Mouse (Mus musculus) cerebellum, adult (tissue): Measurements from ENCODE around the gene Hoxa2.

ENCODE experiments used
- ATAC-seq: cut with Nextera tagmentation; 2 replicates; pipeline ENCODE4 v1.9.2; 2017; ENCODE audit warnings: mild to moderate bottlenecking, moderate library complexity, mixed read lengths; ENCODE audit not compliant: insufficient number of reproducible peaks, low FRiP score, low TSS enrichment

Hoxa2 gene

GRCm38 (mm10) chr6:52180726-52181125, 16.1 kb upstream of the Hoxa2 start:
- ATAC-seq, result no peak

- no peak for ATAC-seq
Observed at GRCm38 (mm10) chr6:52180213-52180710, 15.6 kb upstream of the Hoxa2 start.

GRCm38 (mm10) chr6:52179690-52180089, 15.1 kb upstream of the Hoxa2 start:
- no peak for ATAC-seq

- no peak for ATAC-seq
Observed at GRCm38 (mm10) chr6:52178918-52179665, 14.5 kb upstream of the Hoxa2 start.

- no peak for ATAC-seq
Observed at GRCm38 (mm10) chr6:52177806-52178205, 13.2 kb upstream of the Hoxa2 start.

GRCm38 (mm10) chr6:52177061-52177735, 12.6 kb upstream of the Hoxa2 start, which contains the start of gene 5730596B20Rik:
TSS of gene 5730596B20Rik (plus strand) at chr6:52177498.
- ATAC-seq, result no peak

GRCm38 (mm10) chr6:52176391-52176790, 11.8 kb upstream of the Hoxa2 start:
- no peak for ATAC-seq

GRCm38 (mm10) chr6:52175864-52176263, 11.2 kb upstream of the Hoxa2 start:
- ATAC-seq, result no peak

- ATAC-seq, result no peak
Observed at GRCm38 (mm10) chr6:52174968-52175751, 10.5 kb upstream of the Hoxa2 start.

- ATAC-seq, result no peak
Observed at GRCm38 (mm10) chr6:52173648-52174047, 9.0 kb upstream of the Hoxa2 start.

- no peak for ATAC-seq
Observed at GRCm38 (mm10) chr6:52172501-52172900, 7.9 kb upstream of the Hoxa2 start.

GRCm38 (mm10) chr6:52171938-52172337, 7.3 kb upstream of the Hoxa2 start:
- no peak for ATAC-seq

- no peak for ATAC-seq
Observed at GRCm38 (mm10) chr6:52171331-52171730, 6.7 kb upstream of the Hoxa2 start.

GRCm38 (mm10) chr6:52170898-52171223, 6.2 kb upstream of the Hoxa2 start:
- no peak for ATAC-seq

- no peak for ATAC-seq
Observed at GRCm38 (mm10) chr6:52170166-52170897, 5.7 kb upstream of the Hoxa2 start.

GRCm38 (mm10) chr6:52169499-52170165, 5.0 kb upstream of the Hoxa2 start:
- ATAC-seq, result no peak

GRCm38 (mm10) chr6:52168191-52169055, 3.8 kb upstream of the Hoxa2 start:
- no peak for ATAC-seq

GRCm38 (mm10) chr6:52167736-52168161, 3.1 kb upstream of the Hoxa2 start:
- ATAC-seq, result no peak

- no peak for ATAC-seq
Observed at GRCm38 (mm10) chr6:52167176-52167575, 2.5 kb upstream of the Hoxa2 start.
